Mouse (Mus musculus) B cell, adult 2 months (primary cell): ENCODE measurements around the gene Igsf3.

ENCODE experiments used
- DNase-seq, 2 experiments: peaks; one replicate each; pipeline ENCODE4 v3.0.0; 2022

Gene Igsf3

GRCm38 (mm10) chr3:101376538-101377247, at the start of gene Igsf3:
TSS of gene Igsf3 (plus strand) at chr3:101377083.
- DNase-seq: peak; percentile 62 to 66

DNA sequence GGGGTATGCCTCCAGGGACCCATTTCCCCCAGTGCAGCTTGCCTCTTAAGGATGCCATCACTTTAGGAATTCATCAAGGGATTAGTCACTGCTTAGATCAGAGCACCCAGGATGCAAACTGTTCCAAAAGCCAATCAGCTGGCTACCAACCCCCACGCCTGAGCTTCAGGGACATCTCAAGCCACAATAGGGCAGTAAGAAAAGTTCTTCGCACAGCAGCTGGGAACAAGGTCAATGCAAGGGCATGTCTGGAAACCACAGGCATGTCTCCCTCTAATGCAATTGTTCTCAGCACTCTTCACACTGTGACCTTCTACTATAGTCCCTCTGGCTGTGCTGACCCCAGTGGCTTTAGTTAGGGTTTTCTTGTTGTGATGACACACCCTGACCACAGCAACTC, 49.6 kb upstream of the Igsf3 start:
- DNase-seq: no peak

DNA sequence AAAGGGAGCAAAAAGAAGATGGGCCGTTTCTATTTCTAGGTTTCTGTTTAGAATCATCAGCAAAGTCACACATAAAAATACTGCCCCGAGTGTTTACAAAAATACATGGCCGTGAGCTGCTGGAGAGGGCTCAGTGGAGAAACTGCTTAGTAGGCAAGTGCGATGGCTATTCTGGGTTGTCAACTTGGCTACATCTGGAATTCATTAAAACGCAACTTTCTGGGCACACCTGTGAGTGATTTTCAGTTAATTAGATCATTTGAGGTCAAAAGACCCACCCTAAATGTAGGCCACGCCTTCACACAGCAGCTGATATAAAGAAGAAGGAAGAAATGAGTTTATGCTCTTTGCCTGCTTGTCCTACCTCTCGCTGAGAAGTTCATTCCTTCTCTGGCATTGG, 48.3 kb upstream of the Igsf3 start:
- no peak for DNase-seq

GRCm38 (mm10) chr3:101343199-101343924, 33.5 kb upstream of the Igsf3 start:
- no peak for DNase-seq

DNA sequence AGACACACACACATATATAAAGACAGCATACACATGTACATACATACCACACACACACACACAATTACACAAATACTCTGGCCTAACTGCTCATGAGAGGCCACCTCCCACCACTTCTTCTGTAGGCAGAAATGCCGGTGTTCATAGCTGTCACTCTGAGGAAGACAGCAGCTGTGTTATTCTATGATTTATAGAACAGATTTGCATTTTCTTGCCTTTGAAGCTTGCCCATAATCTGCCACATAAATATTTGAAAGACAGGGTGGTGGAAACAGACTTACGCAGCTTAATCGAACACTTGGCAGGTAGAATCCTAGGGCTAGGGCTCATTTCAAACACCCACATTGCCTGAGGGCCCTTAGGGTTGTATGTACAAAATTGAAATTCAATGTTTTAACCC, 32.6 kb upstream of the Igsf3 start:
- no peak for DNase-seq

- DNase-seq: no peak
Observed at GRCm38 (mm10) chr3:101345299-101345698, 31.6 kb upstream of the Igsf3 start.

- no peak for DNase-seq
Observed at GRCm38 (mm10) chr3:101346806-101347205, 30.1 kb upstream of the Igsf3 start.

GRCm38 (mm10) chr3:101348501-101349161, 28.3 kb upstream of the Igsf3 start:
- no peak for DNase-seq

GRCm38 (mm10) chr3:101349542-101350307, 27.2 kb upstream of the Igsf3 start:
- no peak for DNase-seq

- no peak for DNase-seq
Observed at GRCm38 (mm10) chr3:101350406-101350805, 26.5 kb upstream of the Igsf3 start.

DNA sequence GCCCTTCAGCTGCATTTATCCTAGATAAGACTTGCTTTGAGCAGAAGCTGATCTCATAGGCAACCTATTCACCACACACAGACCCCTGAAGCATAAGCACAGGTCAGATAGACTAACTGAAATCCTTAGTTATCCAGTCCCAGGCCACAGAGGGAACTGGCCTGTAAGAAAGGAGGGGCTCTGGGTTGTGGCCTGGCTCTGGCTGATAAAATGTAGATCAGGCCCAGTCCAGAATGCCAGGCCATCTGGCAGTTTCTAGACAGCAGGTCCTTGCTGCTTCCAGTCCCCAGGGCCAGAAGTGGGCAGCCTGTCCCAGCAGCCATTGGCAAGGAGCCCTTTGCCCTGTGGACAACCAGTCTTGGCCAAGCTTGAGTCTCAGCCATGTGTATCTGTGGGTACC, 22.4 kb upstream of the Igsf3 start:
- DNase-seq: no peak

DNA sequence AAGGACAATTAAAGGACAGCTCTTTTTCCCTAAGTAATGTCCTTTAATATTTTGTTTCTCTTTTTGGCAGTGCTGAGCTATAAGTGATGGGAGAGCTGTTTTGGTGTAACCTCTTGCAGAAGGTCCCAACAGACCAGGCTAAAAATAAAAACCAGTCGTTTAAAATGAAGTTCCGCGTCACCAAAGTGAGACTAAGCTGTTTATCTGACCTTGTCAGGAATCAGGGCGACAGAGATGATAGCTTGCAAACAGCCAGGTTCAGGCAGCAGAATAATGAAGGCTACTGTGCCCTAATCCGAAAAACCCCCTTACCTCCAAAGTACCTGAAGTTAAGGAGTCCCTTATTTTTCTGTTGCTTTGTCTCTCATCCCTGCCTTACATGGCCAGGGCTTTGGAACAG, 21.2 kb upstream of the Igsf3 start:
- DNase-seq: no peak

- no peak for DNase-seq
Observed at GRCm38 (mm10) chr3:101356583-101357553, 20.0 kb upstream of the Igsf3 start.

DNA sequence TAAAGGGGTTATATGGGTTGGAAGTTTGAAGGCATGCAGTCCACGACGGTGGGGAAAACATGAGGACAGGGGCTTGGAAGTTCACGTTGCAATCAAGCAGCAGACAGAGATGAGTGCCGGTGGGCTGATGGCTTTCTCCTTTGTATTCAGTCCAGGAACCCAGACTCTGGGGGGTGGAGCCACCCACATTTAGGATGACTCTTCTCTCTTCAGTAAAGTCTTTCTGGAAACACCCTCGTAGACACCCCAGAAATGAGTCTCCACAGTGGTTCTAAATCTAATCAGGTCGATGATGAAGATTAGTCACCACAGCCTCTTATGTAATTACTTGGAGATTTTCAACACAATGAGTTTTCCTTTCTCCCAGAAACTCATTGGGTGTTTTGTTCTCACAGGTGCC, 16.1 kb upstream of the Igsf3 start:
- DNase-seq: no peak

DNA sequence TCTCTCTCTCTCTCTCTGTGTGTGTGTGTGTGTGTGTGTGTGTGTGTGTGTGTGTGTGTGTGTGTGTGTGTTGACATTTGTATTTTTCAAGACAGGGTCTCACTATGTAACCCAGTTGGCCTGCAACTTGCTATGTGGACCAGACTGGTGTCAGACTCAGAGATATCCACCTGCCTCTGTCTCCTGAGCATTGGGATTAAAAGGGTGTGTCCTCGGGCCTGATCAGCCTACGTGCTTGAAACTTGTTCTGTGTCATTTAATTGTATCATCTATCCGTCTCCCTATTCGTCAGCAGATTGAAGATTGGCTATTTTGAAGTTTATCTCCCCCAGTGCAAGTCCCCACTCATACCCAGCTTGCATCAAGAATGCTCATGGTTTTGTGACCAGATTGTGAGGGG, 14.5 kb upstream of the Igsf3 start:
- no peak for DNase-seq

GRCm38 (mm10) chr3:101363574-101363973, 13.3 kb upstream of the Igsf3 start:
- DNase-seq: no peak

- no peak for DNase-seq
Observed at GRCm38 (mm10) chr3:101365081-101365612, 11.7 kb upstream of the Igsf3 start.

- no peak for DNase-seq
Observed at GRCm38 (mm10) chr3:101365911-101366310, 11.0 kb upstream of the Igsf3 start.

GRCm38 (mm10) chr3:101367372-101367771, 9.5 kb upstream of the Igsf3 start:
- DNase-seq: no peak

DNA sequence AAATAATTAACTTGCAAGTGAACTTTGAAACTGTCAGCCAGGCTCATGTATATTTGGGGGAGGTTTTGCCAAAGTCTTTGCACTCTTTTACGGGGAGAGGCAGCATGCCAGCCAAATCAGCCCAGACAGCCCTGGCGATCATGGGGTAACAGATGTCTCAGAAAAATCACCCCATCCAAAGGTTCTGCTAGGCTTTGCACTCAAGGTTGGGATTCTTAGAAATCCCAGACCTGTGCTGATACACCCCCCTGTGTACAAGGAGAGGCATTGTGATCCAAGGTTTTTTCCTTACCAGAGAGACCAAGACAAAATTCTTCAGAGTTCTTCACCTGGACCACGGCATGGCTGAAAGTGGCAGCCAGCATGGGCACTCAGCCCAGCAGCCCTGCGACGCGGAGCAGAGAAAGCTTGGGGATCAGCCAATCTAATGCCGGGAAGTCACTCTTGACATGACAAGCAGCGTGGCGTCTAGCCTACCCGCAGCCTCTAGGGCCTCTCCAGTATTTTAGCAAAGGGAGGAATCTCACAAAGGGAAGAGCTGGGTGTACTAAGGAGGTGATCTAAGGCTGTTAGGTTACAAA, 7.5 kb upstream of the Igsf3 start:
- DNase-seq: no peak

- DNase-seq: peak; percentile 63 to 65
Observed at GRCm38 (mm10) chr3:101372345-101372980, 4.4 kb upstream of the Igsf3 start.
